Mouse (Mus musculus) erythroblast, embryonic 14.5 days (primary cell): ENCODE measurements around the gene Ctsf. TPM values are rescaled to one million over a fixed set of nuclear protein-coding genes. Genes with fewer than 3 reads are reported as not detected.

Source experiments
- H3K27me3 ChIP-seq: 2 replicates; pipeline ENCODE4 v1.6.1; 2012; ENCODE audit warnings: inconsistent platforms; ENCODE audit not compliant: control insufficient read depth
- H3K36me3 ChIP-seq: 2 replicates; pipeline ENCODE4 v1.6.1; 2012; ENCODE audit warnings: mild to moderate bottlenecking, inconsistent platforms; ENCODE audit not compliant: control insufficient read depth
- H3K4me1 ChIP-seq: 2 replicates; pipeline ENCODE4 v1.6.1; 2012; ENCODE audit warnings: inconsistent platforms; ENCODE audit not compliant: control insufficient read depth
- H3K4me3 ChIP-seq: replicated peaks from 2 replicates; pipeline ENCODE3; 2012; ENCODE audit warnings: moderate library complexity, mild to moderate bottlenecking, inconsistent platforms
- H3K9me3 ChIP-seq: 2 replicates; pipeline ENCODE4 v1.6.1; 2012; ENCODE audit warnings: low read length, inconsistent platforms, mixed read lengths; ENCODE audit not compliant: control insufficient read depth
- GATA1 ChIP-seq: IDR thresholded peaks from 2 replicates; pipeline ENCODE4 v1.6.1; 2012; ENCODE audit warnings: low read length, inconsistent platforms, mixed read lengths
- TAL1 ChIP-seq: IDR thresholded peaks from 3 replicates; pipeline ENCODE4 v1.6.1; 2012; ENCODE audit warnings: low read length, inconsistent platforms, mixed read lengths
- polyA plus RNA-seq: library from polyadenylated mRNA; stranded (reverse); fragments of >175 nt; gene quantifications from 2 replicates; pipeline ENCODE4 v1.2.3, GENCODE M21; 2012

Ctsf gene
- polyA plus RNA-seq, 1 experiment = 15.6 TPM

DNA sequence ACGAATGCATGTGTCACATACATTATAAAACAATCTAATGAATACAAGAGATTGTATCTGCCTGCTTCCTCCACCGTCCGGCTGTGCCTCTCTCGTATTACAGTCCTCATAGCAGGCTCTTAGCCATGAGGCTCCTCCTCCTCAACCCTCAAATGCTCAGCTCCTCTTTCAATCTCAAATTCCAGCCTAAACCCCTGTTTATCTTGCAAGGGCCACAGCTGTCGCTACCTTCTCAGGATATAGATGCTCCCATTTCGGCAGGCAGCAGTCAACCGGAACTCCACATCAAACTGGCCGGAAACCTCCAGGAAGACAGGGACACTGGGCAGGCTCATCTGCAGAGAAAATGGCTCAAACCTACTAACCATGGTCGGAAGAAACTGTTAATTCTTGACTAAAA lies 44.0 kb downstream of the Ctsf start:
- H3K9me3 ChIP-seq = no peaks in the 10 kb centered on the region
- H3K36me3 ChIP-seq = peaks cover 14% of the 10 kb centered on the region
- H3K27me3 ChIP-seq = no peaks in the 10 kb centered on the region
- peaks cover 16% of the 10 kb centered on the region for H3K4me1 ChIP-seq
- no peak for TF ChIP-seq GATA1
- no peak overlapping the region for H3K4me3 ChIP-seq

GRCm38 (mm10) chr19:4899888-4900287 lies 45.0 kb downstream of the Ctsf start:
- Histone ChIP-seq H3K9me3 (no peaks in the 10 kb centered on the region), H3K4me3 (no peak overlapping the region), H3K36me3 (peaks cover 14% of the 10 kb centered on the region), H3K27me3 (no peaks in the 10 kb centered on the region), H3K4me1 (peaks cover 12% of the 10 kb centered on the region)
- TF ChIP-seq TAL1 (no peak), GATA1 (no peak)

DNA sequence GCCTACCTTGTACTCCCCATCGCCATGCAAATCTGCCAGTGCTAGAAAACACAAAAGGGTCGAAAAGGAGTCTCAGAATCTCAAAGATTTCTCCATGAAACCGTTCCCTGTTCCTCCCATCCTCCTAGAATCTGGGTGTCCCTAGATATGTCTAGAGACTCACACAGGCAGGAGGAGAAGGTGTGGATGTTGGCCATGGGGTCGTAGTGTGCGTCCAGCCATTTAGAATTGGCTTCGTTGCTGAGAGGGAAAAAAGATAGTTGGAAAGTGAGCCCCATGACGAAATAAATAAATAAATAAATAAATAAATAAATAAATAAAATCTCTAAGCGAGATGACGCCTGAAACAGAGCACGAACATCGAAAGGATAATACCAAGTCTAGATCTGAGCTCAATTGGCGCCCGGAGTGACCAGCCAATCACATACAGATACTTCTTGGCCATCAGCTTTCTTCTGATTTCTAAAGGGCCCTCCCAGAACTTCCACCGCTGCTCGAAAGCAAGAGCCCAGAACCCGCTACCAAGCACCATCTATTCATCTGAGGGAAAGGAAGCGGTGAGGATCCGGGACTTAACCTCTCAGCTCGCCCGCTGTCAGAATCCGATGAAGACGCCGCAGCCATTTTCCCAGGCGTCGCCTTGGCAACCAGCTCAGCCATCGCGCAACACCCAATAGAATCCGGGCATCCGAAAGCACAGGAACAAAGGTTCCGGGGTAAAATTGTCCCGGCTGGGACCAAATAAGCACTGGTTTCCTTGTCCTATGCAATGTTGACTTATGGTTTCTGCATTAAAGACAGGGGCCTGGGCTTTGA lies 51.3 kb downstream of the Ctsf start, which contains the start of gene Bbs1:
Gene Bbs1, minus strand, starts transcription at position 650 of the 816 bp plus-strand sequence.
- Histone ChIP-seq H3K36me3 (peaks cover 45% of the 10 kb centered on the region), H3K9me3 (no peaks in the 10 kb centered on the region), H3K4me1 (peaks cover 10% of the 10 kb centered on the region), H3K4me3 (peak within 1 kb of the TSS; percentile 83), H3K27me3 (no peaks in the 10 kb centered on the region)
- no peak for TF ChIP-seq TAL1
- TF ChIP-seq GATA1 = no peak

DNA sequence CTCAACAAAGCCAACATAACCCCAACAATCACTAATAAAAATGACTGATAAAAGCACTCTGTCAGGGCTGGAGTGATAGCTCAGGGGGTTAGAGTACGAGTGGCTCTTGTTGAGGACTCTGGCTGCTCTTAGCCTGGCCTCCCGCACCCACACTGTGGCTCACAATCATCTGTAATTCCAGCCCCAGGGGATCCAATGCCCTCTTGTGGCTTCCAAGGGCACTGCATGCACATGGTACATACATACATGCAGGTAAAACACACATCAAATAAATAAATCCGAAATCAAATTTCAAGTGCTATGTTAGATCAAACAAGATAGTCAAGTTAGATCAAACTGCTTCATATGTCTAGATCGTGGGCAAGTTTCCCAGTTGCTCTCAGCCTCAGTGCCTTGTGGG lies 53.2 kb downstream of the Ctsf start:
- H3K4me1 ChIP-seq = peaks cover 18% of the 10 kb centered on the region
- no peaks in the 10 kb centered on the region for H3K27me3 ChIP-seq
- no peak for TF ChIP-seq GATA1
- TF ChIP-seq TAL1 = no peak
- H3K4me3 ChIP-seq = no peak overlapping the region
- H3K9me3 ChIP-seq = no peaks in the 10 kb centered on the region
- H3K36me3 ChIP-seq = peaks cover 58% of the 10 kb centered on the region

GRCm38 (mm10) chr19:4909376-4909775 lies 54.4 kb downstream of the Ctsf start:
- TF ChIP-seq GATA1 = no peak
- no peak for TF ChIP-seq TAL1
- H3K27me3 ChIP-seq = no peaks in the 10 kb centered on the region
- no peak overlapping the region for H3K4me3 ChIP-seq
- peaks cover 69% of the 10 kb centered on the region for H3K36me3 ChIP-seq
- H3K4me1 ChIP-seq = peaks cover 24% of the 10 kb centered on the region
- no peaks in the 10 kb centered on the region for H3K9me3 ChIP-seq

Other genes with a start within 250 kb of the Ctsf start
- 0.18 and 0.26 TPM in 2 replicates for gene Lrfn4, start 239.5 kb upstream of the Ctsf start, polyA plus RNA-seq
- 2.8 and 4.5 TPM in 2 replicates for gene Rce1, start 229.5 kb upstream of the Ctsf start, polyA plus RNA-seq
- gene Gm960, start 156.5 kb upstream of the Ctsf start, polyA plus RNA-seq = 0.18 TPM in 1 of 2 replicates, not detected in the other
- not detected in 2 replicates for gene Sptbn2, start 144.0 kb upstream of the Ctsf start, polyA plus RNA-seq
- 0.32 and 0.47 TPM in 2 replicates for gene Rbm4b, start 98.6 kb upstream of the Ctsf start, polyA plus RNA-seq
- gene Rbm4, start 61.2 kb upstream of the Ctsf start, polyA plus RNA-seq = 1.1 and 1.6 TPM in 2 replicates
- gene Gm21992, start 43.5 kb upstream of the Ctsf start, polyA plus RNA-seq = 0.19 and 0.62 TPM in 2 replicates
- gene Rbm14, start 43.5 kb upstream of the Ctsf start, polyA plus RNA-seq = 3.8 and 5.1 TPM in 2 replicates
- 19.1 and 28.1 TPM in 2 replicates for gene Ccs, start 15.8 kb upstream of the Ctsf start, polyA plus RNA-seq
- gene Ccdc87, start 15.8 kb upstream of the Ctsf start, polyA plus RNA-seq = 0.01 TPM in 1 of 2 replicates, not detected in the other
- 0.07 and 0.20 TPM in 2 replicates for gene Actn3, start 22.8 kb downstream of the Ctsf start, polyA plus RNA-seq
- gene Zdhhc24, start 23.5 kb downstream of the Ctsf start, polyA plus RNA-seq = 1.1 and 1.2 TPM in 2 replicates
- gene Bbs1, start 51.5 kb downstream of the Ctsf start, polyA plus RNA-seq = 0.33 and 0.50 TPM in 2 replicates
- 4.8 and 6.0 TPM in 2 replicates for gene Dpp3, start 73.2 kb downstream of the Ctsf start, polyA plus RNA-seq
- gene Peli3, start 88.0 kb downstream of the Ctsf start, polyA plus RNA-seq = not detected in 2 replicates
- 5.3 and 5.9 TPM in 2 replicates for gene Mrpl11, start 107.0 kb downstream of the Ctsf start, polyA plus RNA-seq
- not detected in 2 replicates for gene Npas4, start 135.2 kb downstream of the Ctsf start, polyA plus RNA-seq
- gene Slc29a2, start 168.7 kb downstream of the Ctsf start, polyA plus RNA-seq = 0.02 and 0.03 TPM in 2 replicates
- gene B4gat1, start 183.7 kb downstream of the Ctsf start, polyA plus RNA-seq = 0.09 and 0.15 TPM in 2 replicates
- 0.03 and 0.04 TPM in 2 replicates for gene AC124502.3, start 183.8 kb downstream of the Ctsf start, polyA plus RNA-seq
- 4.1 and 7.0 TPM in 2 replicates for gene Brms1, start 186.2 kb downstream of the Ctsf start, polyA plus RNA-seq
- 0.03 and 0.13 TPM in 2 replicates for gene Rin1, start 195.4 kb downstream of the Ctsf start, polyA plus RNA-seq
- gene Cd248, start 212.9 kb downstream of the Ctsf start, polyA plus RNA-seq = 0.06 and 0.11 TPM in 2 replicates
- gene Tmem151a, start 230.4 kb downstream of the Ctsf start, polyA plus RNA-seq = 0.02 TPM in 1 of 2 replicates, not detected in the other
- 0.79 and 0.94 TPM in 2 replicates for gene Yif1a, start 233.4 kb downstream of the Ctsf start, polyA plus RNA-seq
- 0.12 and 0.17 TPM in 2 replicates for gene Cnih2, start 243.4 kb downstream of the Ctsf start, polyA plus RNA-seq